9 mouse cellular contexts compared by ENCODE assay signal in the genomic region with DNA sequence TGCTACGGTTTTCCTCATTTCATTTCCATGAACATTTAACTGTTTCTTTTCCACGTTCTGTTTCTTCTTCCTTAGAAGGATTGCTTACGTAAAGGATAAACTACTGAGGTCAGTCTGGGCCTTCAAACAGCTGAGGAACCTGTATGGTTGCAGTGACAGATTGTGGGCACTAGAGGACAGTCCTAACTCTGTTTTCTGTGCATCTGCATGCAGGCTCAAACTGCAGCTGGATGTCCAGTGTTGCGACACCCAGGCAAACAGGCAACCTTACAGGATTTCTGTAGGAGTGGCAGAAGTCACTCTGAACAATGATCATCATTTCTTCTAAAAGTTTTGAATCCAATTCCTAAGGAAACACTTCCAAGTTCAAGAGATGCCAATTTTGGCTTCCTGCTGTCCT. TPM values are rescaled to one million over a fixed set of nuclear protein-coding genes. Genes with fewer than 3 reads are reported as not detected.
DNase-seq lines count a peak whose midpoint lies in the region; ATAC-seq and TF ChIP-seq lines count a peak whose summit lies in the region.
"Had no signal": no experiment of that assay in that cellular context is flagged by ENCODE, and none has a peak within 500 bp of the region (broad histone marks: within the 10 kb centered on the region; RNA-seq: fewer than 3 reads in every experiment).

No protein-coding gene starts in this region.

- H3K79me2 ChIP-seq in myocyte (ENCODE audit: control insufficient read depth, insufficient read depth), result no peaks in the 10 kb centered on the region

- TF ChIP-seq POLR2A in spleen, adult 2 months (IDR thresholded peaks at IDR 0.05; ENCODE audit: low read depth, low read length), result no peak
- TF ChIP-seq POLR2A in myocyte (IDR thresholded peaks at IDR 0.05; ENCODE audit: insufficient read length, low read depth), result no peak

- ATAC-seq in forebrain, embryonic 14.5 days, result no peak
- ATAC-seq in forebrain, embryonic 12.5 days (ENCODE audit: low FRiP score), result no peak
- ATAC-seq in granulocyte monocyte progenitor cell, adult 5-6 weeks (replicated peaks; ENCODE audit: poor library complexity, severe bottlenecking), result peak; percentile 75

- peak; percentile 47 for DNase-seq in forebrain, embryonic 14.5 days (ENCODE audit: low spot score)
- DNase-seq in spleen, adult 2 months (ENCODE audit: low read depth in 1 of 2, low spot score in 2 of 2), result no peak
- DNase-seq in spleen, postnatal 4 days (ENCODE audit: low spot score in 2 of 2), result no peak
- DNase-seq in cerebellum, adult 8-10 months, result no peak
- DNase-seq in layer of hippocampus, postnatal 10 days (ENCODE audit: low spot score in 2 of 2), result no peak

- TF ChIP-seq CTCF in spleen, adult 2 months (IDR thresholded peaks at IDR 0.05; ENCODE audit: extremely low read depth, insufficient read depth, insufficient read length, insufficient replicate concordance), result peak; percentile 25; the same call in 1 of the 2 replicates

- H3K4me1 ChIP-seq in forebrain, embryonic 14.5 days (ENCODE audit: control insufficient read depth, insufficient read depth, low read length), result no peaks in the 10 kb centered on the region
- no peaks in the 10 kb centered on the region for H3K4me1 ChIP-seq in forebrain, embryonic 12.5 days
- no peaks in the 10 kb centered on the region for H3K4me1 ChIP-seq in spleen, adult 2 months (ENCODE audit: control insufficient read depth, insufficient read depth, insufficient read length)

- H3ac ChIP-seq in myocyte (ENCODE audit: control insufficient read depth, insufficient read length), result no peak overlapping the region

- no peaks in the 10 kb centered on the region for H3K27me3 ChIP-seq in forebrain, embryonic 14.5 days (replicated peaks; ENCODE audit: control insufficient read depth, insufficient read depth, low read length)
- no peaks in the 10 kb centered on the region for H3K27me3 ChIP-seq in forebrain, embryonic 12.5 days
- no peaks in the 10 kb centered on the region for H3K27me3 ChIP-seq in spleen, adult 2 months (ENCODE audit: control insufficient read depth, insufficient read depth, low read length)
- H3K27me3 ChIP-seq in myocyte (ENCODE audit: control insufficient read depth, insufficient read depth, insufficient read length), result no peaks in the 10 kb centered on the region
- H3K27me3 ChIP-seq: limb, embryonic 13.5 days had no signal

- no peak overlapping the region for H3K9ac ChIP-seq in forebrain, embryonic 14.5 days (ENCODE audit: low read length)
- H3K9ac ChIP-seq in forebrain, embryonic 12.5 days, result no peak overlapping the region
- H3K9ac ChIP-seq: limb, embryonic 13.5 days had no signal

- H3K4me2 ChIP-seq in forebrain, embryonic 14.5 days (ENCODE audit: low read length), result no peak overlapping the region
- H3K4me2 ChIP-seq in forebrain, embryonic 12.5 days, result no peak overlapping the region
- no peak overlapping the region for H3K4me2 ChIP-seq in myocyte (ENCODE audit: low read depth)
- H3K4me2 ChIP-seq: limb, embryonic 13.5 days had no signal

- WGBS in forebrain, embryonic 14.5 days, result 63% methylated on average over 4 of the region's 4 CpGs
- 64% methylated on average over 4 of the region's 4 CpGs for WGBS in forebrain, embryonic 12.5 days
- WGBS in spleen, adult 2 months, result 86% methylated on average over 4 of the region's 4 CpGs

- H3K4me3 ChIP-seq in forebrain, embryonic 14.5 days (ENCODE audit: low read depth, low read length), result no peak overlapping the region
- H3K4me3 ChIP-seq in forebrain, embryonic 12.5 days (replicated peaks), result no peak overlapping the region
- no peak overlapping the region for H3K4me3 ChIP-seq in spleen, adult 2 months (ENCODE audit: extremely low read depth, insufficient read depth, insufficient read length)
- H3K4me3 ChIP-seq in myocyte, result no peak overlapping the region
- H3K4me3 ChIP-seq: limb, embryonic 13.5 days had no signal

- no peak overlapping the region for H3K27ac ChIP-seq in forebrain, embryonic 14.5 days (ENCODE audit: low read depth, low read length)
- no peak overlapping the region for H3K27ac ChIP-seq in forebrain, embryonic 12.5 days
- no peak overlapping the region for H3K27ac ChIP-seq in spleen, adult 2 months (ENCODE audit: insufficient read depth, low read length)
- H3K27ac ChIP-seq: limb, embryonic 13.5 days had no signal

- no peaks in the 10 kb centered on the region for H3K9me3 ChIP-seq in forebrain, embryonic 14.5 days (replicated peaks; ENCODE audit: control insufficient read depth, low read length)
- no peaks in the 10 kb centered on the region for H3K9me3 ChIP-seq in forebrain, embryonic 12.5 days
- H3K9me3 ChIP-seq: limb, embryonic 13.5 days had no signal

- H3K36me3 ChIP-seq in forebrain, embryonic 14.5 days (ENCODE audit: control insufficient read depth, insufficient read depth, low read length), result peaks cover 16% of the 10 kb centered on the region
- peaks cover 33% of the 10 kb centered on the region for H3K36me3 ChIP-seq in forebrain, embryonic 12.5 days (replicated peaks)
- no peaks in the 10 kb centered on the region for H3K36me3 ChIP-seq in spleen, adult 2 months (ENCODE audit: control insufficient read depth, insufficient read depth, low read length)
- no peaks in the 10 kb centered on the region for H3K36me3 ChIP-seq in myocyte (ENCODE audit: control insufficient read depth, insufficient read depth)

TF ChIP-seq in myocyte, 11 proteins besides CTCF, POLR2A, EP300 and RAD21:
- TF ChIP-seq CEBPB (IDR thresholded peaks at IDR 0.05; ENCODE audit: insufficient read depth, poor library complexity, severe bottlenecking) (peak; percentile 91), E2F4 (IDR thresholded peaks at IDR 0.05; ENCODE audit: insufficient read depth) (no peak)

RNA-seq across cellular contexts. Expression of a gene that starts 5.3 kb away (rescaled TPM):
- 8.6 and 11.5 TPM in 2 replicates for polyA plus RNA-seq in forebrain, embryonic 14.5 days (2014; fragmentation: Nextera tagmentation; extraction: Ambion mirVana)
- 14.7 and 18.6 TPM in 2 replicates for polyA plus RNA-seq in forebrain, embryonic 12.5 days (2016; fragmentation: Nextera tagmentation; extraction: Ambion mirVana)
- polyA plus RNA-seq in spleen, adult 2 months (2012; rRNA removed), result 9.4 and 10.7 TPM in 2 replicates
- 8.7 and 9.6 TPM in 2 replicates for total RNA-seq in granulocyte monocyte progenitor cell, adult 5-6 weeks (2014; fragmentation: Nextera tagmentation)
- 21.1 and 21.5 TPM in 2 replicates for total RNA-seq in granulocyte monocyte progenitor cell, adult 5-6 weeks (2017)
- polyA plus RNA-seq in myocyte (2012; fragmentation: generic; extraction: Trizol), result 10.1 TPM
- total RNA-seq in layer of hippocampus, postnatal 10 days (2021), result 100 to 1,000 TPM in 1 of 2 experiments, 10 to 100 TPM in 1; 94.4 to 121 TPM

RNA-seq across cellular contexts. Expression of a gene that starts 27.2 kb away (rescaled TPM):
- polyA plus RNA-seq in forebrain, embryonic 14.5 days (2014; fragmentation: Nextera tagmentation; extraction: Ambion mirVana), result 9.7 and 10.4 TPM in 2 replicates
- 45.1 and 48.4 TPM in 2 replicates for polyA plus RNA-seq in forebrain, embryonic 12.5 days (2016; fragmentation: Nextera tagmentation; extraction: Ambion mirVana)
- polyA plus RNA-seq in spleen, adult 2 months (2012; rRNA removed), result 7.2 and 8.8 TPM in 2 replicates
- 23.2 and 34.3 TPM in 2 replicates for total RNA-seq in granulocyte monocyte progenitor cell, adult 5-6 weeks (2014; fragmentation: Nextera tagmentation)
- total RNA-seq in granulocyte monocyte progenitor cell, adult 5-6 weeks (2017), result 16.2 and 18.6 TPM in 2 replicates
- polyA plus RNA-seq in myocyte (2012; fragmentation: generic; extraction: Trizol), result 30.2 TPM
- 10 to 100 TPM; 14.2 to 16.0 TPM for total RNA-seq in layer of hippocampus, postnatal 10 days (2021)
